Mouse (Mus musculus) embryonic stem cell, embryonic (primary cell): ENCODE results near the gene Wasf2.

ENCODE experiments used
- CTCF ChIA-PET, 4 experiments: fragments of 300-600 bp in 2 of 4; fragments of 350-600 bp in 2 of 4; sonication (Branson Sonifier 250); formaldehyde crosslinking; loops; one replicate each; lab custom pipeline; 2022; ENCODE audit warnings: inconsistent platforms in 2 of 4; lab: Charles Lee
- POLR2A ChIA-PET, 4 experiments: fragments of 300-600 bp in 2 of 4; fragments of 350-600 bp in 2 of 4; sonication (Branson Sonifier 250); formaldehyde crosslinking; loops; one replicate each; lab custom pipeline; 2022; ENCODE audit warnings: antibody characterized with exemption in 4 of 4, inconsistent platforms in 1 of 4; lab: Charles Lee

The Wasf2 gene

DNA sequence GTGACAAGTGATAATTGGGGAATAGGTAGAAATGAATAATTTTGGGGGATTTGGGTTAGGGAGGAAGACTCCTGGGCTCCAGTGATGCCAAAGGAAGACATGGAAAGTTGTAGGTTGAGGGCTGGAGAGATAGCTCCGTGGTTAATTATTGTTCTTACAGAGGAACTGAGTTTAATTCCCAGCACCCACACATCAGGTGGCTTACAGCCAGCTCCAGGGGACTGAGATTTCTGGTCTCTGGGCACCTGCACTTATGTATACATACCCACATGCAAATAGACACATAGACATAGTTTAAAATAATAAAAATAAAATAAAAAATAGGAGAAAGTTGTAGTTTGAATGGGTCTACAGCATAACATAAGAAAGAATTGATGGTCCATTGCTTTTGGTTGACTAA is 6.6 kb downstream of the Wasf2 start:
- POLR2A ChIA-PET: interaction anchor here in 2 of 4 experiments (0.6 to 2.1 kb wide), 4 partner anchors 13 to 430 kb away, joined by 3 to 7 read pairs (median 5); no protein-coding TSS in a partner anchor
- CTCF ChIA-PET: no interaction called here

DNA sequence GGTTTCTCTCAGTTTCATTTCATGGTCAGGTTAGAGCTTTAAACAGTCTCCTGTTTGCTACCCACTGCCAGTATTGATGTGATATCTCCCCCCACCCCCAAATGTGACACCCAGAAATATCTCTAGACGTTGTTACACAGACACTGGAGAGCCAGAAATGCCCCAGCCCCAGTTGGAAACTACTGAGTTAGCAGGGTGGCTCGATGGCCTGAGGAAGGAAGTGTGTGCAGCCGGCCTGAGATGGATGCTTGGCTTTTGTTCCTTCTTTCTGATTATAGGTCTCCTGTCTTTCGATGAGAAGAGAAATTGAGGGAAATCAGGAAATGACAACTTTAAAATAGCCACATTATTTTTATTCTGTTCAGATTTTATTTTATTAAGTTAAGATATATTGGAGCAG is 8.7 kb downstream of the Wasf2 start:
- ChIA-PET POLR2A (interaction anchor here in 3 of 4 experiments (0.6 to 5.4 kb wide), 8 partner anchors 8 to 648 kb away, joined by 3 to 32 read pairs (median 3); partner anchors contain the start of gene Wasf2 (in 2 of the 3)), CTCF (interaction anchor here in 1 of 4 experiments (0.6 to 1.0 kb wide), 3 partner anchors 63 to 705 kb away, joined by 3 to 7 read pairs (median 3); no protein-coding TSS in a partner anchor)

DNA sequence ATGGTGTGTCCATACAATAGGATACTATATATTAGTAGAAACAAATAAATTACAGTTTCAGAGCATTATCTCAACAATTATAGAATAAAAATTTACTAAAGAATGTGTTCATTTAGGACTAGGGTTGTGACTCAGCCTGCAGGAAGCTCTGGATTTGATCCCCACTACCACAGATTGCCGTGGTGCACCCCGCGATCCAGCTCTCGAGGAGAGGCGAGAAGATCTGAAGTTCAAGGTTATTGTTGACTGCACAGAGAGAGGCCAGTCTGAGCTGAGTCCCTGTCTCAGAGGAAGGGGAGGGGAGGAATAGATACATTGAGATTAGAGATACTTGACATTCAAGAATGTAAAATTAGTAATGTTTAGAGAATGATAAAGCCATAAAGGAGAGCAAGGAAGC is 24.7 kb downstream of the Wasf2 start:
- ChIA-PET POLR2A (interaction anchor here in 3 of 4 experiments (0.6 to 2.2 kb wide), 10 partner anchors 11 to 302 kb away, joined by 3 to 9 read pairs (median 6); partner anchors contain the start of gene Wasf2 (in 1 of the 3)), CTCF (no interaction called here)

DNA sequence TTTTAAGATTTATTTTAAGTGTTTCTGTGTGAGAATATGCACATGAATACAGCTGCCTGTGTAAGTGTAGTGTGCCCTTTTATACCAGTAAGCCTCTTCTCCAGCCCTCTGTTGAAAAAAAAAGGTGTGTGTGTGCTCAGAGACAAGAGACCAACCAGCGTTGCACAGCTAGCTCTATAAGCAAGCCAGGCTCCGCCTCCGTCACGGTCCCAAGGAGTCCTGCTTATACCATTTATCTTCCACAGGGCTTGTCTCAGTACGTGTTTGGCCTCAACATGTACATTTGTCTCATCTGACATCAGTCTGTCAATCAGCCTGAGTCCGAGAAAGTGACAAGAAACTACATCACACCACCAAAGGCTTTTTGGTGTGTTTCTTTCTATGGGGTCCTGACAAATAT is 25.4 kb downstream of the Wasf2 start:
- ChIA-PET CTCF (interaction anchor here in 2 of 4 experiments (0.6 to 0.9 kb wide), 2 partner anchors 13 to 71 kb away, joined by 3 to 7 read pairs; no protein-coding TSS in a partner anchor), POLR2A (interaction anchor here in 2 of 4 experiments (0.6 to 2.2 kb wide), 9 partner anchors 11 to 39 kb away, joined by 3 to 9 read pairs (median 6); partner anchors contain the start of gene Wasf2 (in 1 of the 2))

DNA sequence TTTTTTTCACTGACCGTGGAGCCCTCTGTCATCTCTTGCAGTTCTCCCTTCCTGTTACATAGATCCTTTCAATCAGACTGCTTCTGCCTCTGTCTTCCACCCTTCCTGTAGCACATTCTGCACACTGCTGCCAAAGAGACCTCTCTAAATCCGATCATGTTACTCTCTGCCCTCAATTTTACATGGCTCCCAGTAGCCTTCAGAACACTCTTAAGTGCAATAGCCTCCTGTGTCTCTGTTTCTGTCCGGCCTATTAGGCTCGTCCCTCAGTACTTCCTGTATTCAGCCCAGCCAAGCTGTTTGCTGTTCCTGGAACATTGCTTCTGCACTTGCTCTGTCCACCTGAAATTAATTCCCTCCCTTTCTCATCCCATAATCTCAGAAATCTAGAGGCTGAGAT is 26.1 kb downstream of the Wasf2 start:
- POLR2A ChIA-PET: interaction anchor here in 2 of 4 experiments (1.1 to 2.2 kb wide), 6 partner anchors 10 to 35 kb away, joined by 3 to 10 read pairs (median 6); partner anchors contain the start of gene Wasf2 (in 1 of the 2)
- CTCF ChIA-PET: interaction anchor here in 1 of 4 experiments (0.9 kb wide), 1 partner anchor 13 kb away, joined by 3 read pairs; no protein-coding TSS in a partner anchor

DNA sequence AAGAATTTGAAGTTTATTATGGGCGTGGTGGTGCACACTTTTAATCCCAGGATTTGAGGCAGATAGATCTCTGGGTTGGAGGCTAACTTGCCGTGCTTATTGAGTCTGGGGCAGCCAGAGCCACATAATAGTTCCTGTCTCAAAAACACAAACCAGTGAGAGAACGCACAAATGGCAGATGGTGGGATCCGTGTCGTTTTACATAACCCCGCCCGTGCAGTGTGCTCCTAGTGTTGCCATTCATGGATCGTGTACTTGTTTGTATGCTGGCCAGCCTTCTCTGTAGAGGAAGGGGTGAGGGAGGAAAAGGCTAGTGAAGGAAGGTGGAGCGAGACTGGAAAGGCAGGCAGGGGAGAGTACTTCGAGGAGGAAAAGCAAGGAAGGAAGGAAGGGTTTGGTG is 26.5 kb downstream of the Wasf2 start:
- CTCF ChIA-PET: no interaction called here
- POLR2A ChIA-PET: interaction anchor here in 3 of 4 experiments (0.6 to 2.2 kb wide), 8 partner anchors 9 to 196 kb away, joined by 3 to 10 read pairs (median 4); partner anchors contain the start of gene Wdtc1 (in 1 of the 3)

DNA sequence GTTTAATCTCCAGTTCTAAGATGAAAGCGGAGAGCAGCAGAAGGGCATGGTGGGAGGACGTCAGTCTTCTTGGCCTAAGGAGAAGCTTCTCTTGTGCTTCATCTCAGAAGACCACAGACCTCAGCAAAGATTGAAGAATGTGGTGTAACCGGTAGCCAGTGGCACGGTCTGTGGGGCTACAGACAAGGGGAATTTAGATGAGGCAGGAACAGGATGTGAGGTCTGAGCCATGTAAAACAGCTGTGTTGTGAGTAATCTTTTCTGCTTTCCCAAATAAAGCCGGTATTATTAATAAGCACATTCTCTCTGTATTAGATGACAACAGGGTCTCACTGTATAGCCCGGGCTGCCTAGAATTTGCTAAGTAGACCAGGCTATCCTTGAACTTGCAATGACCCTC is 28.8 kb downstream of the Wasf2 start:
- ChIA-PET POLR2A (interaction anchor here in 1 of 4 experiments (0.9 to 1.7 kb wide), 3 partner anchors 10 to 25 kb away, joined by 3 to 4 read pairs (median 4); no protein-coding TSS in a partner anchor), CTCF (no interaction called here)

DNA sequence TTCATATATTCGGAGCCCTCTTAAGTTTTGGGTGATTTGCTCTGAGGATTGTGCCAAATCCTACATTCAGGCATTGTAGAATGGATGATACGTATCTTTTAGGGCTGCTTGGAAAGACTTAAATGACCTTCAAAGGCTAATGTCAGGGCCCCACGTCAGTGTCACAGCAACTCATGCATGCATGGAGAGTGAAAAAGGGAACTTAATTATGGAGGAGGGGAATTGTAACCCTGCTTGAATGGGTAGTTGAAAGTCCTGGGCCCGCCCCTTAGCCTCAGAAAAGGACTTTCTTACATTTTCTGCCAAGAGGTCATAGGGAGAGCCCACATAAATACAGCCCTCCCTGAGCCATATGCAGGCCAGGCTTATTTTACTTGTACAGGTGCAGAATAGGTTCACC is 29.3 kb downstream of the Wasf2 start:
- ChIA-PET CTCF (no interaction called here), POLR2A (interaction anchor here in 1 of 4 experiments (1.3 to 1.7 kb wide), 3 partner anchors 10 to 18 kb away, joined by 3 to 4 read pairs (median 3); no protein-coding TSS in a partner anchor)

DNA sequence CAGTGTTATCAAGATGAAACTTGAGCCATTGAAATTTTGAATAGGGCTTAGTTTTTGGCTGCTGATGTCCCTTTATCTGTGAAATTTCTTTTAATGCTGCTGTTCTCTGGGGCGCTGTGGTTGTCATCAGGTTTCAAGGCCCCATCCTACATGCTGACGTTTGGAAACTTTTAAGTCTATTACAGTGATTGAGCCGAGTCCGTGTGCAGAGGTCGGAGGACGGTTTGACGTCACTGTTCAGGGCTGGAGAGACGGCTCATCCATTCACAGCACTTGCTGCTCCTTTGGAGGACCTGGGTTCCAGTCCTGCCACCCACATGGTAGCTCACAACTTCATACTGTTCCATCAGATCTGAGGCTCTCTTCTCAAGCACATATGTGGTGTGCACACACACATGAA is 29.9 kb downstream of the Wasf2 start:
- POLR2A ChIA-PET: interaction anchor here in 1 of 4 experiments (0.8 to 1.7 kb wide), 3 partner anchors 17 to 56 kb away, joined by 3 read pairs; no protein-coding TSS in a partner anchor
- CTCF ChIA-PET: no interaction called here

DNA sequence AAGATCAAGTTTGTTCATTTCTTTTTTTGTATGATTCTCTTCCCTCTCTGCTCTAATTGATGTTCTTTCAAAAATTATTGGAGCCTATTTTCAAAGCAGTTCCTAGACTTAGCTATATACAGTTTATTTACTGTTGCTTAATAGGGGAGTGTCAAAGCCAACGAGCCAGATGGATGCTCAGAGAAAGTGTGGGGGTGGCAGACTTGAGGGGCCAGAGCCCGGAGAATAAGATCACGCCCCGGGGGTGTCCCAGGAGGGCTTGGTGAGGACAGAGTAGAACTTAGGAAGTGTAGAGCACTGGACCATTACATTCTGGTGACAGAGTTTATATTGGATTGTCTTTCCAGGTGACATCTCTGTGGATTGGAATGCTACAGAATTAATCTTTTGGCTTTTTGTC is 30.5 kb downstream of the Wasf2 start:
- ChIA-PET POLR2A (interaction anchor here in 2 of 4 experiments (0.5 to 1.5 kb wide), 5 partner anchors 9 to 153 kb away, joined by 3 to 4 read pairs (median 3); no protein-coding TSS in a partner anchor), CTCF (no interaction called here)

DNA sequence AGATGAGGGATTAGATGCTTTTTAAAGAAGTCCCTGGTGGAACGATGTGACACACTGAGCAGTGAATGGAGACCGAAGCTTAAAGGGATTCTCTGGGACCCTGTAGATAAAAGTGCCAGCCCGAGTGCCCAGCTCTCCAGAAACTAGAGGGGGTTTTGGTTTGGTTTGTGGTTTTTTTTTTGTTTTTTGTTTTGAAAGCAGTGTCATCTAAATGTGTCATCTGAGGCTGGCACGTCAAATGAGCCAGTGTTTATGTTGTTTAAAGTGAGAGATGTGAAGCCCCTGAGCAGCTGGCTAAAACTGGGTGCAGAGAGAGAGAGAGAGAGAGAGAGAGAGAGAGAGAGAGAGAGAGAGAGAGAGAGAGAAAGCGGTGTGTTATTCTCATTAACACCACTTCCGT is 31.9 kb downstream of the Wasf2 start:
- CTCF ChIA-PET: interaction anchor here in 2 of 4 experiments (0.7 kb wide), 2 partner anchors 43 to 204 kb away, joined by 3 to 5 read pairs; no protein-coding TSS in a partner anchor
- POLR2A ChIA-PET: interaction anchor here in 2 of 4 experiments (0.5 to 2.2 kb wide), 9 partner anchors 9 to 339 kb away, joined by 3 to 6 read pairs (median 3); no protein-coding TSS in a partner anchor

DNA sequence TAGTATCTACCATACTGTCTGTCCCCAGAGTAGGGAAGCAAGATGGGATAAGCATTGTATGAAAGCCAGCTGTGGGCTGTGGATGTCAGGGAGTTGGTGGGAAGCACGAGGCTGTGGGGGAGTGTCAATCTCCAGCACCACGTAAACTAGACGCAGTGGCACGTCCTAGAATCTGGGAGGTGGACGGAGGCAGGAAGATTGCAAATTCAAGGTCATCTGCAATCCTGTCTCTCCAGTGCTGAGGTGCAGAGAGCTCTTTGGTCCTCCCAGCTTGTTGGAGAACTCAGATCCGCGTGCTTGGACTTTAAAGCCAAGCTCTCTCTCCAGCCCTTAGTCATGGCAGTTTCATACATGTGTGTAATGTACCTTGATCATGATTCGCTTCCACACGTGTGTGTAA is 36.5 kb downstream of the Wasf2 start:
- ChIA-PET POLR2A (interaction anchor here in 2 of 4 experiments (0.6 to 2.1 kb wide), 16 partner anchors 10 to 203 kb away, joined by 3 to 10 read pairs (median 5); partner anchors contain the start of genes Slc9a1 (in 1 of the 2) and Wasf2 (in 1 of the 2)), CTCF (interaction anchor here in 3 of 4 experiments (0.9 to 1.4 kb wide), 3 partner anchors 13 to 141 kb away, joined by 3 read pairs; no protein-coding TSS in a partner anchor)

DNA sequence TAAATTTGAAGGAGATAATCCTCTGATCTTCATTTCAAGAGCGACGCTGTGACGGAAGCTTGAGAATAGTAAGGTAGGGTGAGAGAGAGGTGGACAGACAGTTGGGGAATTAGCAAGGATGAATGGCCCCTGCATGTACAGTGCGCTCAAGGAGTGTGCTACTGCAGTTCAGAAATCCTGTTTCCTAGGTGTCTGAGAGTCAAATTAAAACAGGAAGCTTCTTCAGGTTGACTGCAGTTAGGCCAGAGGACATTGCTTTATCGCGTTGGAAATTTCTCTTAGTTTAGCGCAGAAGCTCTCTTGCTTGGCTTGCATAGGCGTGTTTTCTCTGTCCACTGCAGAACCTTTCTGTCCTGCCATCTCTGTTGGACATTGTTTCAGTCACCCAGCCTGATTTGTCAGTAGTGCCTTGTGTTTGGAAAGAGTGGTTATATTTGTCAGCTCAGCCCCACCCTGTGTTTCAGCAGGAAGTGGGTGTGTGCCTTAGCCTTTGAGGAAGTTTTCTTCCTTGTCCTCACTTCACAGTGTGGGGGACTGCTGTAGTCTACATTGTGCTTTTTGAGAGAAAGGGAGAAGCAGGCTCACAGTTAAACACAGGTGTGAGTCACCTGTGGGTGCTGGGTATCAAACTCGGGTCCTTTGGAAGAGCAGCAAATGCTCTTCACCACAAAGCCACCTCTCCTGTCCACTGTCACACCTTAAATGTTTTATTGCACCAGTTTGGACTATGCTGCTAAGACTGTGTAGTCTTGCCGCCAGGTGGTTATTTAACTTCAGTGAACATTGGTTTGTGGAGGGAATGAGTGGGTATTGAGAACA is 39.1 kb downstream of the Wasf2 start:
- ChIA-PET POLR2A (interaction anchor here in 2 of 4 experiments (0.6 to 3.0 kb wide), 15 partner anchors 8 to 108 kb away, joined by 3 to 16 read pairs (median 4); partner anchors contain the start of gene Wasf2 (in 1 of the 2)), CTCF (interaction anchor here in 1 of 4 experiments (1.4 kb wide), 1 partner anchor 13 kb away, joined by 3 read pairs; no protein-coding TSS in a partner anchor)

DNA sequence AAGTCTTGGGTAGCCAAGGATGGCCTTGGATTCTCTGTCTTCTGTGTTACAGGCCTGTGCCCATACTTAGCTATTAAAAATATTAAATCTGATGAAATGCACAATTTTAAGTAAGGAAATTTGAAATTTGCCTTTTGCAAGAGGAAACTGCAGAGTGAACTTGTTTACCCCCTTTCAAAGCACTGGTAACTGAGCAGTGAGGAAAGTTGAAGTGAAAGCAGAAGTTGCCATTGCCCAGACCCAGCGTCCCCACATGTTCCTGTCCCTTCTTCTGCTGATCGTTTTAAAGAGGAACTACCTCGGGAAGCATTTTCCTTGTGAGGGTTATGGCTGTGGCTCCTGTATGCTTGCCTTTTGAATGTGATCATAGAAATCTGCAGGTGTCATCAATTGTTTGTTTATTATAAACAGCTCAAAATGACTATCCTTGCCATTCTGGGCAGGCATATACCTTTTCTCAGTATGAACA is 39.8 kb downstream of the Wasf2 start:
- ChIA-PET POLR2A (interaction anchor here in 2 of 4 experiments (0.8 to 3.0 kb wide), 7 partner anchors 8 to 183 kb away, joined by 3 to 16 read pairs (median 3); partner anchors contain the start of gene Wasf2 (in 1 of the 2)), CTCF (interaction anchor here in 1 of 4 experiments (0.7 kb wide), 1 partner anchor 181 kb away, joined by 3 read pairs; no protein-coding TSS in a partner anchor)

DNA sequence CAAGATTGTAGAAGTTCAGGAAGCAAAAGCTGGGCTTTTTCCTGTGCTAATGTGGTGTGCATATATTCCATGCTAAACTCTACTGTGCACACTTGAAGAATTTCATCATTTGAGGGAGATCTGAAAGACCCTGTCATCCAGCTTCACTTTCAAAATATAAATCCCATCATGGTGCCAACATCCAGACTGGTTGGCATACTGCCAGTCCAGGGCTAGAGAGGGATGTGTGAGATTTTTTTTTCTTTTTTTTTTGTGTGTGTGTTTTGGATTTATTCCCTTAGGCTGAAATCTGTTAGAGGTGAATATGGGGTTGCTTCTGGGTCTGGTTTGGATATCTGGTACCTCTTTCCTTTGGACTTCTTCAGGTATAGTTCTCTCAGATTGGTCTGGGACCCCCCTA is 40.3 kb downstream of the Wasf2 start:
- POLR2A ChIA-PET: interaction anchor here in 1 of 4 experiments (0.7 to 3.0 kb wide), 5 partner anchors 7 to 182 kb away, joined by 3 to 16 read pairs (median 3); no protein-coding TSS in a partner anchor
- CTCF ChIA-PET: interaction anchor here in 2 of 4 experiments (0.7 kb wide), 2 partner anchors 162 to 181 kb away, joined by 3 to 4 read pairs; no protein-coding TSS in a partner anchor

DNA sequence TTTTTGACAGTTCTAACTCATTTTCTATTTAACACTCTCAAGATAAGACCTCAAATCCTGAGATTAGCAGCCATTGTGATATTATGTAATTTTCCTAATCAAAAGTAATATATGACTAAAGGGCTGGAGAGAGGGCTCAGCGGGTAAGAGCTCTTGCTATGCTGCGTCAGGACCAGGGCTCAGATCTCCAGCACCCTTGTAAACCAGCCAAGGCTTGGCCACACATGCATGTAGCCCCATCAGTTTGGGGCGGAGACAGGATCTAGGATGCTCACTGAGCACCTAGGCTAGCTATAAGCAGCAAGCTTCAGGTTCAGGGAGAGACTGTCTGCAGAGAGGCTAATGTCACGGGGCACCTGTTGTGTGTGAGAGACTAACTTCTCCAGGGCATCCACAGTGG is 42.1 kb downstream of the Wasf2 start:
- CTCF ChIA-PET: interaction anchor here in 1 of 4 experiments (0.6 kb wide), 1 partner anchor 28 kb away, joined by 5 read pairs; no protein-coding TSS in a partner anchor

DNA sequence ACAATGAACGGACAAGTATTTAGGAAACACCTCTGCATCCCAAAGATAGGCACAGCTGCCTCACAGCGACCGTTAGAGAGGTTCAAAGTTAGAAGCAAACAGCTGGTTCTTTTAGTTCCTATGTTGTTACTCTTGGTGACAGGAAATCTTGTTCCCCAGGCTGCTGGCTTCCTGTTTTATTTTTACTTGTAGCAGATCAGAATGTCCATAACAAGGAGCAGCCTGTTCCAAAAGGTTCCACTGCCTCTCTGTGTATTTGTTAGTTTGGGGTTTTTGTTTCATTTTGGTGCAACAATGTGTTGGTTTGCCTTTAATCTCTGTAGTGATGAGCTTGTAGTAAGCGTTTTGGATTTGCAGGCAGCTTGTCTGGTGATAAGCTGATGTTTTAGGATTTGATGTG is 44.1 kb downstream of the Wasf2 start:
- ChIA-PET CTCF (interaction anchor here in 1 of 4 experiments (0.9 to 2.2 kb wide), 2 partner anchors 11 to 15 kb away, joined by 3 to 5 read pairs; no protein-coding TSS in a partner anchor), POLR2A (interaction anchor here in 2 of 4 experiments (0.7 to 2.5 kb wide), 5 partner anchors 10 to 229 kb away, joined by 3 to 10 read pairs (median 4); no protein-coding TSS in a partner anchor)

More for the DNA sequence above, 42.1 kb downstream of the Wasf2 start:
- POLR2A ChIA-PET: interaction anchor here in 2 of 4 experiments (0.6 to 1.5 kb wide), 8 partner anchors 10 to 287 kb away, joined by 3 to 6 read pairs (median 3); no protein-coding TSS in a partner anchor
